Mouse (Mus musculus): ENCODE measurements around the gene Gjb3. TPM values are rescaled to one million over a fixed set of nuclear protein-coding genes. Genes with fewer than 3 reads are reported as not detected.

Gene Gjb3
- polyA plus RNA-seq, 1 experiment from 2014 or later = 0.75 TPM

- WGBS = 79% methylated on average over 9 of the region's 9 CpGs
- no peaks in the 10 kb centered on the region for H3K4me1 ChIP-seq (ENCODE audit: control insufficient read depth, insufficient read depth, low read length)
- no peak overlapping the region for H3K9ac ChIP-seq (ENCODE audit: low read length)
- ATAC-seq (ENCODE audit: low FRiP score) = no peak
- no peak overlapping the region for H3K4me2 ChIP-seq
- DNase-seq (ENCODE audit: low spot score, missing footprints) = no peak
- no peaks in the 10 kb centered on the region for H3K27me3 ChIP-seq (ENCODE audit: control insufficient read depth, insufficient read depth, low read length)
- no peak overlapping the region for H3K4me3 ChIP-seq (ENCODE audit: low read depth, low read length)
- H3K36me3 ChIP-seq (ENCODE audit: control insufficient read depth, insufficient read depth, low read length) = no peaks in the 10 kb centered on the region
- no peaks in the 10 kb centered on the region for H3K9me3 ChIP-seq (ENCODE audit: control insufficient read depth, low read length)
- no peak overlapping the region for H3K27ac ChIP-seq (ENCODE audit: low read depth, low read length)
Observed at GRCm38 (mm10) chr4:127279241-127279640, 51.4 kb downstream of the Gjb3 start.

- Histone ChIP-seq H3K9me3 (ENCODE audit: control insufficient read depth, low read length) (no peaks in the 10 kb centered on the region), H3K4me3 (ENCODE audit: low read depth, low read length) (no peak overlapping the region), H3K27ac (ENCODE audit: low read depth, low read length) (no peak overlapping the region), H3K4me1 (ENCODE audit: control insufficient read depth, insufficient read depth, low read length) (no peaks in the 10 kb centered on the region), H3K4me2 (no peak overlapping the region), H3K36me3 (ENCODE audit: control insufficient read depth, insufficient read depth, low read length) (no peaks in the 10 kb centered on the region), H3K9ac (ENCODE audit: low read length) (no peak overlapping the region), H3K27me3 (ENCODE audit: control insufficient read depth, insufficient read depth, low read length) (no peaks in the 10 kb centered on the region)
- DNase-seq (ENCODE audit: low spot score, missing footprints) = peak; percentile 60
- 64% methylated on average over 9 of the region's 9 CpGs for WGBS
- no peak for ATAC-seq (ENCODE audit: low FRiP score)
Observed at GRCm38 (mm10) chr4:127278451-127279001, 52.1 kb downstream of the Gjb3 start.

Other genes starting within 250 kb of the Gjb3 start
- 14.3 and 16.0 TPM in 2 replicates for gene Tmem35b, start 207.2 kb downstream of the Gjb3 start, polyA plus RNA-seq (2014; fragmentation: Nextera tagmentation; extraction: Ambion mirVana)
- gene Dlgap3, start 161.6 kb downstream of the Gjb3 start, polyA plus RNA-seq (2014; fragmentation: Nextera tagmentation; extraction: Ambion mirVana) = 4.0 and 4.4 TPM in 2 replicates
- 54.5 and 60.0 TPM in 2 replicates for gene Smim12, start 87.1 kb downstream of the Gjb3 start, polyA plus RNA-seq (2014; fragmentation: Nextera tagmentation; extraction: Ambion mirVana)
- 18.3 and 20.1 TPM in 2 replicates for gene Gja4, start 16.8 kb downstream of the Gjb3 start, polyA plus RNA-seq (2014; fragmentation: Nextera tagmentation; extraction: Ambion mirVana)
- 0.10 TPM in 1 of 2 replicates, not detected in the other for gene Gjb4, start 23.2 kb upstream of the Gjb3 start, polyA plus RNA-seq (2014; fragmentation: Nextera tagmentation; extraction: Ambion mirVana)
- gene Gjb5, start 27.3 kb upstream of the Gjb3 start, polyA plus RNA-seq (2014; fragmentation: Nextera tagmentation; extraction: Ambion mirVana) = 0.42 and 0.46 TPM in 2 replicates